Mouse (Mus musculus) B cell, adult (primary cell): ENCODE results near the gene Ubap2. TPM values are rescaled to one million over a fixed set of nuclear protein-coding genes. Genes with fewer than 3 reads are reported as not detected.

Source experiments
- total RNA-seq: library from RNA; stranded (reverse); gene quantifications from 4 replicates; pipeline ENCODE4 v1.2.4, GENCODE M21; 2023; ENCODE audit not compliant: inconsistent age

The Ubap2 gene
- total RNA-seq: 51.9 to 63.1 TPM (median 58.3 TPM) in 4 replicates

GRCm38 (mm10) chr4:41274980-41275850 is at the start of gene Ubap2:
TSS of gene Ubap2 (minus strand) at chr4:41275144.

GRCm38 (mm10) chr4:41314141-41315129 is 39.5 kb upstream of the Ubap2 start, which contains the start of gene Dcaf12:
TSS of gene Dcaf12 (minus strand) at chr4:41314889.

Other genes with a start within 250 kb of the Ubap2 start
- not detected in 4 replicates for gene Aqp7, start 227.0 kb downstream of the Ubap2 start, total RNA-seq
- gene Aqp3, start 177.0 kb downstream of the Ubap2 start, total RNA-seq: 0.96 to 2.1 TPM (median 1.0 TPM) in 3 of 4 replicates, not detected in the other
- 56.9 to 65.9 TPM (median 59.5 TPM) in 4 replicates for gene Nol6, start 150.7 kb downstream of the Ubap2 start, total RNA-seq
- 83.4 to 97.4 TPM (median 91.0 TPM) in 4 replicates for gene Ube2r2, start 139.4 kb downstream of the Ubap2 start, total RNA-seq
- gene Dcaf12, start 39.7 kb upstream of the Ubap2 start, total RNA-seq: 40.3 to 44.5 TPM (median 42.0 TPM) in 4 replicates
- 45.4 to 54.3 TPM (median 51.5 TPM) in 4 replicates for gene Ubap1, start 73.9 kb upstream of the Ubap2 start, total RNA-seq
- 3.0 to 4.6 TPM (median 3.5 TPM) in 4 replicates for gene Kif24, start 189.7 kb upstream of the Ubap2 start, total RNA-seq
- 3.7 to 5.9 TPM (median 5.3 TPM) in 4 replicates for gene Nudt2, start 190.0 kb upstream of the Ubap2 start, total RNA-seq
- not detected in 4 replicates for gene AI464131, start 227.9 kb upstream of the Ubap2 start, total RNA-seq
- not detected in 4 replicates for gene 1110017D15Rik, start 242.2 kb upstream of the Ubap2 start, total RNA-seq